Mouse (Mus musculus): ENCODE measurements at regions not wholly inside any gene's neighbourhood (a gene's known extent, or its start where the extent isn't known, plus 50 kb on each side); places are given as distances from the start of the nearest gene placed in this dataset.

GRCm38 (mm10) chr16:15196855-15197254, 120.4 kb upstream of the Gm21897 start:
- no peaks in the 10 kb centered on the region for H3K4me1 ChIP-seq (ENCODE audit: control insufficient read depth, insufficient read depth, low read length)
- no peak overlapping the region for H3K4me3 ChIP-seq (ENCODE audit: low read depth, low read length)
- H3K9me3 ChIP-seq (replicated peaks; ENCODE audit: control insufficient read depth, insufficient read depth, low read length, poor library complexity, severe bottlenecking) = no peaks in the 10 kb centered on the region
- no peaks in the 10 kb centered on the region for H3K27me3 ChIP-seq (ENCODE audit: control insufficient read depth, insufficient read depth, low read length, poor library complexity, severe bottlenecking)
- H3K27ac ChIP-seq (ENCODE audit: insufficient read depth, low read length) = no peak overlapping the region
- no peak for TF ChIP-seq POLR2A (IDR thresholded peaks at IDR 0.05; ENCODE audit: insufficient read depth, low read length)
- TF ChIP-seq EP300 (IDR thresholded peaks at IDR 0.05; ENCODE audit: insufficient read depth, low read depth, low read length) = no peak
- TF ChIP-seq CTCF (IDR thresholded peaks at IDR 0.05; ENCODE audit: low read depth, low read length) = no peak
- H3K9ac ChIP-seq (ENCODE audit: low read depth, poor library complexity, severe bottlenecking) = no peak overlapping the region
- H3K36me3 ChIP-seq (ENCODE audit: control insufficient read depth, insufficient read depth, low read length, poor library complexity, severe bottlenecking) = no peaks in the 10 kb centered on the region

GRCm38 (mm10) chr16:15215921-15216320, 101.3 kb upstream of the Gm21897 start:
- no peak overlapping the region for H3K9ac ChIP-seq (ENCODE audit: low read depth, poor library complexity, severe bottlenecking)
- no peaks in the 10 kb centered on the region for H3K4me1 ChIP-seq (ENCODE audit: control insufficient read depth, insufficient read depth, low read length)
- no peaks in the 10 kb centered on the region for H3K27me3 ChIP-seq (ENCODE audit: control insufficient read depth, insufficient read depth, low read length, poor library complexity, severe bottlenecking)
- H3K36me3 ChIP-seq (ENCODE audit: control insufficient read depth, insufficient read depth, low read length, poor library complexity, severe bottlenecking) = no peaks in the 10 kb centered on the region
- H3K27ac ChIP-seq (ENCODE audit: insufficient read depth, low read length) = no peak overlapping the region
- H3K9me3 ChIP-seq (replicated peaks; ENCODE audit: control insufficient read depth, insufficient read depth, low read length, poor library complexity, severe bottlenecking) = no peaks in the 10 kb centered on the region
- TF ChIP-seq EP300 (IDR thresholded peaks at IDR 0.05; ENCODE audit: insufficient read depth, low read depth, low read length) (no peak), CTCF (IDR thresholded peaks at IDR 0.05; ENCODE audit: low read depth, low read length) (no peak), POLR2A (IDR thresholded peaks at IDR 0.05; ENCODE audit: insufficient read depth, low read length) (no peak)
- no peak overlapping the region for H3K4me3 ChIP-seq (ENCODE audit: low read depth, low read length)

GRCm38 (mm10) chr16:15220961-15221547, 96.2 kb upstream of the Gm21897 start:
- H3K4me3 ChIP-seq (ENCODE audit: low read depth, low read length) = no peak overlapping the region
- H3K4me1 ChIP-seq (ENCODE audit: control insufficient read depth, insufficient read depth, low read length) = no peaks in the 10 kb centered on the region
- H3K27me3 ChIP-seq (ENCODE audit: control insufficient read depth, insufficient read depth, low read length, poor library complexity, severe bottlenecking) = no peaks in the 10 kb centered on the region
- H3K9ac ChIP-seq (ENCODE audit: low read depth, poor library complexity, severe bottlenecking) = no peak overlapping the region
- no peak overlapping the region for H3K27ac ChIP-seq (ENCODE audit: insufficient read depth, low read length)
- peaks cover 4% of the 10 kb centered on the region; the same call in 1 of the 2 replicates for H3K9me3 ChIP-seq (replicated peaks; ENCODE audit: control insufficient read depth, insufficient read depth, low read length, poor library complexity, severe bottlenecking)
- TF ChIP-seq CTCF (IDR thresholded peaks at IDR 0.05; ENCODE audit: low read depth, low read length) (no peak), POLR2A (IDR thresholded peaks at IDR 0.05; ENCODE audit: insufficient read depth, low read length) (no peak), EP300 (IDR thresholded peaks at IDR 0.05; ENCODE audit: insufficient read depth, low read depth, low read length) (no peak)
- H3K36me3 ChIP-seq (ENCODE audit: control insufficient read depth, insufficient read depth, low read length, poor library complexity, severe bottlenecking) = no peaks in the 10 kb centered on the region

- Histone ChIP-seq H3K9me3 (replicated peaks; ENCODE audit: control insufficient read depth, insufficient read depth, low read length, poor library complexity, severe bottlenecking) (no peaks in the 10 kb centered on the region), H3K4me3 (ENCODE audit: low read depth, low read length) (no peak overlapping the region), H3K4me1 (ENCODE audit: control insufficient read depth, insufficient read depth, low read length) (no peaks in the 10 kb centered on the region), H3K27me3 (ENCODE audit: control insufficient read depth, insufficient read depth, low read length, poor library complexity, severe bottlenecking) (no peaks in the 10 kb centered on the region), H3K9ac (ENCODE audit: low read depth, poor library complexity, severe bottlenecking) (no peak overlapping the region), H3K27ac (ENCODE audit: insufficient read depth, low read length) (no peak overlapping the region), H3K36me3 (ENCODE audit: control insufficient read depth, insufficient read depth, low read length, poor library complexity, severe bottlenecking) (no peaks in the 10 kb centered on the region)
- no peak for TF ChIP-seq POLR2A (IDR thresholded peaks at IDR 0.05; ENCODE audit: insufficient read depth, low read length)
- TF ChIP-seq CTCF (IDR thresholded peaks at IDR 0.05; ENCODE audit: low read depth, low read length) = no peak
- TF ChIP-seq EP300 (IDR thresholded peaks at IDR 0.05; ENCODE audit: insufficient read depth, low read depth, low read length) = no peak
These were observed 79.4 kb upstream of the Gm21897 start for GRCm38 (mm10) chr16:15237836-15238235.

- Histone ChIP-seq H3K27ac (ENCODE audit: insufficient read depth, low read length) (no peak overlapping the region), H3K9me3 (replicated peaks; ENCODE audit: control insufficient read depth, insufficient read depth, low read length, poor library complexity, severe bottlenecking) (no peaks in the 10 kb centered on the region), H3K4me3 (ENCODE audit: low read depth, low read length) (no peak overlapping the region), H3K4me1 (ENCODE audit: control insufficient read depth, insufficient read depth, low read length) (no peaks in the 10 kb centered on the region), H3K9ac (ENCODE audit: low read depth, poor library complexity, severe bottlenecking) (no peak overlapping the region), H3K27me3 (ENCODE audit: control insufficient read depth, insufficient read depth, low read length, poor library complexity, severe bottlenecking) (no peaks in the 10 kb centered on the region), H3K36me3 (ENCODE audit: control insufficient read depth, insufficient read depth, low read length, poor library complexity, severe bottlenecking) (no peaks in the 10 kb centered on the region)
- TF ChIP-seq EP300 (IDR thresholded peaks at IDR 0.05; ENCODE audit: insufficient read depth, low read depth, low read length) (no peak), POLR2A (IDR thresholded peaks at IDR 0.05; ENCODE audit: insufficient read depth, low read length) (no peak), CTCF (IDR thresholded peaks at IDR 0.05; ENCODE audit: low read depth, low read length) (no peak)
These were observed 78.8 kb upstream of the Gm21897 start for GRCm38 (mm10) chr16:15238449-15238848.

GRCm38 (mm10) chr16:15250186-15250585, 67.1 kb upstream of the Gm21897 start:
- Histone ChIP-seq H3K4me3 (ENCODE audit: low read depth, low read length) (no peak overlapping the region), H3K9me3 (replicated peaks; ENCODE audit: control insufficient read depth, insufficient read depth, low read length, poor library complexity, severe bottlenecking) (no peaks in the 10 kb centered on the region), H3K9ac (ENCODE audit: low read depth, poor library complexity, severe bottlenecking) (no peak overlapping the region), H3K4me1 (ENCODE audit: control insufficient read depth, insufficient read depth, low read length) (no peaks in the 10 kb centered on the region), H3K36me3 (ENCODE audit: control insufficient read depth, insufficient read depth, low read length, poor library complexity, severe bottlenecking) (no peaks in the 10 kb centered on the region), H3K27me3 (ENCODE audit: control insufficient read depth, insufficient read depth, low read length, poor library complexity, severe bottlenecking) (no peaks in the 10 kb centered on the region), H3K27ac (ENCODE audit: insufficient read depth, low read length) (no peak overlapping the region)
- no peak for TF ChIP-seq EP300 (IDR thresholded peaks at IDR 0.05; ENCODE audit: insufficient read depth, low read depth, low read length)
- no peak for TF ChIP-seq CTCF (IDR thresholded peaks at IDR 0.05; ENCODE audit: low read depth, low read length)
- TF ChIP-seq POLR2A (IDR thresholded peaks at IDR 0.05; ENCODE audit: insufficient read depth, low read length) = no peak

All from ES-Bruce4 (cell line).